Mouse (Mus musculus): ENCODE measurements around the gene Il4i1.

DNA sequence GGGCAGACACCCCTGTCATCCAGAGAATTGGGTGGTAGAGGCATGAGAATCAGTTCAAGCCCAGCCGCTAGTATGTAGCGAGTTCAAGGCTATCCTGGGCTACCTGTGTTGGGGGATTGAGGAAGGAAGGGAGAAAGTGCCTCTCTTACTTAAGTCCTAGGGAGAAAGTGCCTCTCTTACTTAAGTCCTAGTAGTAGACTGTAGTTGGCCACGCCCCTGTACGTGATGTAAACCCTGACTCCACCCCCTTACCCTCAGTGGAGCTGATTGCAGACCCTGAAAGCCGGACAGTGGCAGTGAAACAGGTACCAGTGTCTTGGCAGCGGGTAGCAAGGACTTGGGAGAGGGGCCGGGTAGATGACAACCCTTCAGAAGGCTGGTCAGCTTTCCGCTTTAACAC, 41.7 kb downstream of the Il4i1 start:
- TF ChIP-seq EP300 (IDR thresholded peaks at IDR 0.05; ENCODE audit: low read depth) (no peak), CTCF (IDR thresholded peaks at IDR 0.05; ENCODE audit: low read depth) (no peak)
